Mouse (Mus musculus) macrophage (primary cell): ENCODE results near the gene Klhl42. TPM values are rescaled to one million over a fixed set of nuclear protein-coding genes. Genes with fewer than 3 reads are reported as not detected.

ENCODE experiments used
- H3K27ac ChIP-seq: fragments of 350-480 bp; formaldehyde crosslinking; 2 replicates; pipeline ENCODE4 v1.9.0; 2021
- H3K36me3 ChIP-seq: fragments of 350-480 bp; formaldehyde crosslinking; 2 replicates; pipeline ENCODE4 v1.9.0; 2021; ENCODE audit errors: inconsistent target
- H3K4me3 ChIP-seq: fragments of 350-480 bp; formaldehyde crosslinking; 2 replicates; pipeline ENCODE4 v1.9.0; 2021; ENCODE audit errors: inconsistent target
- H3K79me2 ChIP-seq: fragments of 350-480 bp; formaldehyde crosslinking; 2 replicates; pipeline ENCODE4 v1.9.0; 2021; ENCODE audit errors: inconsistent target
- WGBS: methylation state at CpG from one replicate; pipeline ENCODE4 v1.1.7; 2026; ENCODE audit warnings: inconsistent platforms; ENCODE audit not compliant: missing documents; 5-methylcytosine and 5-hydroxymethylcytosine counted together
- polyA plus RNA-seq: library from polyadenylated mRNA; stranded (reverse); fragments of 250-400 nt; gene quantifications from 3 replicates; pipeline ENCODE4 v1.2.4, GENCODE M21; 2018; ENCODE audit warnings: inconsistent platforms

Klhl42 gene
- polyA plus RNA-seq, 1 experiment from 2014 or later: 3.3 TPM

GRCm38 (mm10) chr6:147151069-147151468, 59.9 kb downstream of the Klhl42 start:
- no peaks in the 10 kb centered on the region for H3K79me2 ChIP-seq
- H3K36me3 ChIP-seq: no peaks in the 10 kb centered on the region
- no peak overlapping the region for H3K27ac ChIP-seq
- WGBS: 89% methylated on average over 6 of the region's 6 CpGs
- no peak overlapping the region for H3K4me3 ChIP-seq

GRCm38 (mm10) chr6:147151839-147152238, 60.7 kb downstream of the Klhl42 start:
- H3K79me2 ChIP-seq: no peaks in the 10 kb centered on the region
- no peak overlapping the region for H3K4me3 ChIP-seq
- H3K27ac ChIP-seq: no peak overlapping the region
- H3K36me3 ChIP-seq: no peaks in the 10 kb centered on the region

- Histone ChIP-seq H3K4me3 (no peak overlapping the region), H3K79me2 (no peaks in the 10 kb centered on the region), H3K27ac (no peak overlapping the region), H3K36me3 (no peaks in the 10 kb centered on the region)
- 32% methylated on average over 7 of the region's 7 CpGs for WGBS
Measured at GRCm38 (mm10) chr6:147155085-147155484, 63.9 kb downstream of the Klhl42 start.

GRCm38 (mm10) chr6:147161818-147162584, 70.8 kb downstream of the Klhl42 start:
- Histone ChIP-seq H3K27ac (no peak overlapping the region), H3K79me2 (no peaks in the 10 kb centered on the region), H3K36me3 (no peaks in the 10 kb centered on the region), H3K4me3 (no peak overlapping the region)
- WGBS: 85% methylated on average over 5 of the region's 5 CpGs

Other genes starting within 250 kb of the Klhl42 start
- gene Smco2, start 241.3 kb upstream of the Klhl42 start, polyA plus RNA-seq: not detected in 3 replicates
- gene Ppfibp1, start 202.9 kb upstream of the Klhl42 start, polyA plus RNA-seq: 23.9 to 52.2 TPM (median 31.5 TPM) in 3 replicates
- gene 1700034J05Rik, start 137.0 kb upstream of the Klhl42 start, polyA plus RNA-seq: not detected in 3 replicates
- 0.16 to 0.20 TPM (median 0.18 TPM) in 3 replicates for gene Rep15, start 58.8 kb upstream of the Klhl42 start, polyA plus RNA-seq
- 12.5 to 19.3 TPM (median 19.2 TPM) in 3 replicates for gene Mrps35, start 48.6 kb upstream of the Klhl42 start, polyA plus RNA-seq
- gene Mansc4, start 4.3 kb upstream of the Klhl42 start, polyA plus RNA-seq: not detected in 3 replicates
- not detected in 3 replicates for gene Pthlh, start 172.8 kb downstream of the Klhl42 start, polyA plus RNA-seq